Mouse (Mus musculus) adrenal gland, adult 2 months (tissue): ENCODE measurements around the gene Nr1h4. TPM values are rescaled to one million over a fixed set of nuclear protein-coding genes. Genes with fewer than 3 reads are reported as not detected.

Source experiments
- DNase-seq: peaks from one replicate; pipeline ENCODE4 v3.0.0; 2021
- polyA plus RNA-seq: library from polyadenylated mRNA; depleted of rRNA; stranded (reverse); fragments of >200 nt; gene quantifications from 2 replicates; pipeline ENCODE4 v1.2.3, GENCODE M21; 2012
- total RNA-seq, 2 experiments: library from RNA; stranded (reverse); gene quantifications; 2 replicates each; pipeline ENCODE4 v1.2.3; 2021

Gene Nr1h4
- total and polyA plus RNA-seq, 3 experiments: 8.4 to 23.5 (median 20.3) TPM

- DNase-seq: no peak
Measured at GRCm38 (mm10) chr10:89481638-89482037, 51.7 kb downstream of the Nr1h4 start.

GRCm38 (mm10) chr10:89478766-89479165 is 54.6 kb downstream of the Nr1h4 start:
- DNase-seq: no peak

DNA sequence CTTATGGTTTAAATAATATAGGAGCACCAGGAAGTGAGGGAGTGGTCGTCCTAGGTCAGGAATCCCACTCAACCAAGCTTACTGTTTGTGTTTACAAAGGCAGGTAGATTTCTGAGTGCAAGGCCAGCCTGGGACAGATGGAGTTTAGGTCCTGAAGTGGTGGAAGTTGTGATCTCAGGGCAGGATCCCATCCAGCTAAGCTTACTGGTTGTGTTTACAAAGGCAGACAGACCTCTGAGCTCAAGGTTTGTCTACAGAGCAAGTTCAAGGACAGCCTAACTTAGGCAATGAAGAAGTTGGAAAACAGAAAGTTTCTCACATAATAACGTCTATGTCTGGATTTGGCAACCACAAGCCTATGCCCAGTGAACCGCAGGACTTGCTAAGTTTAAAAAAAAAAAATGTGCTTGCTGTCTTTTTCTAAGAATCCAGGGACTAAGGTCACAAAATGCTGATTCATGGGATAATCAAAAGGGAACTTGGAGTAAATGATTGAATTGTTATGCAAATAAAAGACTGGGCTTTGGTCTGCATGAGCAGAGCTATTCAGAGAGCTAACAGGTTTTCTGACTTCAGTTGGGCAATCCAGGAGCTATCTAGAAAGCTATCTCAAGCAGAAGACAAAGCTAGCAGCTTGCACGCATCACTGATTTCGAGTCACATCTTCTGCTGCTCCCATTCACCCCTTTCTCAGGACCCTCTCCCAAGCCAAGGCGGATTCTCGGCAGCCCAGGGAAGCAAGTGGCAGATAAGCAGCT is 62.6 kb downstream of the Nr1h4 start:
- peak; percentile 14 for DNase-seq

GRCm38 (mm10) chr10:89464760-89465405 is 68.5 kb downstream of the Nr1h4 start:
- DNase-seq: peak; percentile 27

DNA sequence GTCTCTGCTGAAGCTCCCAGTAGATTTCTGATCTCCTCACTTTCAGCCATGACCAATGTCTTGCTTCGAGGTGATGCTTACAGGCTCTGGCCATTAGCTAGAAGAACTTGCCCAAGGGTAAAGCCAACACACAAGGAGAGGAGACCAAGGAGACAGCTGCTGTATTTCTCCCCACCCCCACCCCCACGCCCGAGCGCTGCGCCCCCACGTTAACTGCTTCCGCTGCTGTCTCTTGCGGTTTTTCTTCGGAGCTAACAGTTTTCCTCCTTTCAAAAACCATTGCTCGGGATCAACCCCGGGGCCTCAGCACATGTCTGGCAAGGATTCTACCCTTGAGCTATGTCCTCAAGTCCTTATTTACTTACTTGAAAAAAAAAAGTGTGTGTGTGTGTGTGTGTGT is 70.5 kb downstream of the Nr1h4 start:
- DNase-seq: no peak

DNA sequence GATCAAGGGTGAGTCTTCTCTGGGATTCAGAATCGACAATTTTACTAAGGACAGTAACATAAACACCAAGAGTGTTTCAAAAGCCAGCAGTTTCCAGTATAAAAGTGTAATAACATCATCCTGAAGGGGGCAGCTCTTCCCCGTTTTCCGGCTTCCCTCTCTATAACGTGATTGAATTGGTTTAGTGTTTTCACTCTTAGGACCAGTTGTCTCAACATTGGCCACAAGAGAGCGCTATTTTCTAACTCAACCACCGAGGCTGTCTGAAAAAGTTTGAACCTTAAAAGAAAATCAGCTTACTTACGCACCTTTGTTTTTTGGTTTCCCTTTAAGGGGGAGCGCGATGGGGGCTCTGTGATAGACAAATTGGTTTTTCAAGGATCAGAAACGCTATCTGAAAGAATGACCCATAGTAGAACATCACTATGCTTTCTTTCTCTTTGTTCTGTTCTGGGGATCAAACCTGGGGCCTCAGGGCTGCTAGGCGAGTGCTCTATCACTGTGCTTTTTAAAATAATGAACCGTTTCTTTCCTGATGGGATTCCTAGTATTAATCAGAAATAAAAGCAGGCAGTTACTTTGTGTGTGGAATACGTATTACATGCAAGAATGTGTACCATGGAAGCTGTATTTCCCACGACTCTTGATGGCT is 71.4 kb downstream of the Nr1h4 start:
- DNase-seq: peak; percentile 84

DNA sequence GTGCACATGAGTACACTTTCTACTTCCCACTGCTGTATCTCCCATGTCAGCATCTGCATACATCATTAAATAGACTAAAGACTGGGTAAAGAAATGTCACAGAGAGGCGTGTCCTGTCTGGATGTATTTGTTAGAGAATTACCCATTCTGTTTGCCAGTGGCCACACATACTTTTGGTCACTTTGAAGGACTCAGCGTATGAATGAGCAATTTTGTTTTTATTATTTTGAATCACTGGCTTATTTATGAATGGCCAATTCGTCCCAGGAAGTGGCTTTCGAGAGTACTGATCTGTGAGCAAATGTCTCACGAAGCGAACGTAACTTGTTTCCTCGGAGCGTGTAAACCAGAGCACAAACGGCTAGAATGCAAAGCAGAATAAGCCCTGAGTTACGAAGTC is 72.4 kb downstream of the Nr1h4 start:
- no peak for DNase-seq

- peak; percentile 87 for DNase-seq
Measured at GRCm38 (mm10) chr10:89458770-89459169, 74.6 kb downstream of the Nr1h4 start.

DNA sequence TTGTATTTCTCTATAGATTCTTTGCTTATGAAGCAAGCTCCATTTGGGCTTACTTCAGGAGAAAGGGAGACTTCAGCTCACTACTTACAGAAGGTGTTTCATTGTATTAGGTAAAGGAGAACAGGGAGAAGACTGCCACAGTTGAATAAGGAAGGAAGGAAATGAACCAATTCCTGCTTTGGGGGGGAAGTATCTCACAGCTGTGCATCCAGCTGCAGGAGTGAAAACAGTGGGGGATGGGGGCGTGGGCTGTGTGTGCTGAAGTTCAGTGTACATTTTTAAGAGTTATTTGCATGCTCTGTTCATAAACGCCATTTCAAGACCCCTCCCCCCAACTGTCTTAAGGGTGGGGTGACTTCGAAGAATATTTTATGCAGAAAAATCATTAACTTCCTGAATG is 79.6 kb downstream of the Nr1h4 start:
- no peak for DNase-seq

DNA sequence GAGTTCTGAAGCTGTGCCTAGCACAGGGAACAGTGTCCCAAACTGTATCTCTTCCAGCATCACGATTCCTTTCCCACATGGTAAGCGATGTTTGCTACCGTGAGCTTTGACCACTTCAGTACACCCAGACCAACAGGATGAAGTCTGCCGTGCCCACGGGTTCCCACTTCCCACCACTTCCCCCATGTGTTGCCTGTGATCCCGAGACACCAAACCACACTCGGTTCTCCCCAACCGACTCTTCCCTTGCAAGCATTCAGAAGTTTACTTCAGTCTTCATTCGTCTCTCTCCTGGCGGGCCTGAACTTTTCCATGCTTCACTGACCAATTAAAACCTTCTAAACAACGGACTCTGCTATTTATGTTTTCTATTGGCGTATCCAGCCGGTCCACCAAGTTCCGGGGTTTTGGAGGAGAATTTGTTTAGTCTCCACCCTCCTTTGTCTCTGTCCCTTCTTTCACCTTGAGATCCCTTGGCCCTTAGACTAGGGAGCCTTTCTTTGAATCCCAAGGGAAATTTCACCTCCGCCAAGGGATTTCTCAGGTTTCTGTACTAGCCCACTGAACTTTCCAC is 80.2 kb downstream of the Nr1h4 start:
- no peak for DNase-seq

GRCm38 (mm10) chr10:89450411-89450810 is 83.0 kb downstream of the Nr1h4 start:
- peak; percentile 50 for DNase-seq

DNA sequence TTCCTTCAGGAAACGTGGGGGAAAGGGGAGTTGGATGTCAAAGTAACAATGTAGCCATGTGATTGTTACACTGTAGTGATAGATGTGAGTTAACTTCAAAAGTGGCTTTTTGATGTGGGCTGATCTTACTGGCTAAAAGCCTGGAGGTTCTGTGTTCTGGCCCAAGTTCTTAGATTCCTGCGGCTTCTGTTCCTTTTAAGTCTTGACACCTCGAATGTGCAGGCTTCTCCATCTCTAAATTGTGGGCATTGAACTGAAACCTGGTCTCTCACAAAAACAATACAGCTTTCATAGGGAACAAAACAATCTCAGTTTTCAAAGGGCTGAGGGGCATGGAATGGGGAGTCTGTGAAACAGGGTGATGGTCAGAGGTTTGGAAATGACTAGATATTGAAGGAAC is 89.0 kb downstream of the Nr1h4 start:
- no peak for DNase-seq

DNA sequence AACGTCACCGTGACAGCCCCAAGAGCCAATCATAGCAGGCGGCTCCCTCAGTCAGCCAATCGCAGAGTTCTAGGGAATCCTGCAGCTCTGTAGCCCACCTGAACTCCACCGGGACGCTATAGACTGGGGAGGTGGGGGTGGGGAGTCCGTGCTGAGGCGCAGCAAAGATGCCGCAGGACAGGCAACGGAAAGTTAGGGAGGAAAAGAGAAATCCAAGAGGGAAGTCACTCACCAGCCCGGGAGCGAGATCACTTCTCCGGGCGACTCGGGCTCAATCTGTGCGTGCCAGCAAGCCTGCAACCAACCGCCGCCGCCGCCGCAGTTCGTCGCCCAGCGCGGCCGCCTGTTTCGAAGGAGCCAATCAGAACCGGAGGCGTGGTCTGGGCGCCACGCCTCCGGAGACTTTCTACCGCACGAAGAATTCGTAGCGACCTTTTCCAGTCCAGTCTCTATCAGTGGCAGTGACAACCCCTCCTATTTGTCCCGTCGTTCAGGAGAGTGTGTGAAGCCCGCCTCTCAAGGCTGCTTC is 89.7 kb downstream of the Nr1h4 start, which contains the start of gene Gas2l3:
Gene Gas2l3 (minus strand): TSS at position 345 of the 529 bp plus-strand sequence.
- peak; percentile 92 for DNase-seq

- DNase-seq: no peak
Measured at GRCm38 (mm10) chr10:89443115-89443622, 90.2 kb downstream of the Nr1h4 start.

GRCm38 (mm10) chr10:89442640-89443039 is 90.7 kb downstream of the Nr1h4 start:
- peak; percentile 22 for DNase-seq

DNA sequence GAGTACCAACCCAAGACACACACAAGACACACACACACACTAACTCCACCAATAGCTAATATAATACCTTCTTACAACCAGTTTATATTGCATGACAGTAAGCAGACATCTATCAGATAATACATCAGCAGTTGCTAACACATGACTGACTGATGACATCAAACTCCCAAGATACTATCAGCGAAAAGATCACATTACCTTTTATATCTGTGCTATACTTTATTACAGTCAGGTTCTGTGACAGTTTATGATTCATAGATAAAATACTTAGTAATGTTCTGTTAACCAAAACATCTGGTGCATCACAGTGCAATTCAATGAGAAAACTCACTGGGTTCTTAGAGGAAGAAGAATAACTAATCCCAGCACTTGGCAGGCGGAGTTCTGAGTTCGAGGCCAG is 91.4 kb downstream of the Nr1h4 start:
- no peak for DNase-seq

- peak; percentile 58 for DNase-seq
Measured at GRCm38 (mm10) chr10:89439380-89439779, 94.0 kb downstream of the Nr1h4 start.

DNA sequence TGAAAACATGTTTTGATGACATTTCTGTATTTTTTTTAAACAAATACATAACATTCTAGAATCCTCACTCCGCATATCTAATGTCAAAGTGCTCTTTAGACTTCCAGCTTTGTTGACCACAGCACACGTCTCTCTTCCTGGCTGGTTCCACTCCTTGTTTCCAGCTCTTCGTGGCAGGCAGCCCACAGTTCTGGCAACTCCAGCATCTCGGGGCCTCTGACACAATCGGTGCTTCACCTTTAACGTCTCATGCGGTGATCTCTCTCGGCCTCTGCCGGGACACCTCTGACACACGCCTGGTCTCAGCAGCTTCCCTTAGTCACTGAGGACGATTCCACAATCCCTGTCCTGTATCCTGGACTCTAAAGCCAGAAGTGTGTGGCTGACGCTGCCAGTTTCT is 95.4 kb downstream of the Nr1h4 start:
- peak; percentile 18 for DNase-seq

DNA sequence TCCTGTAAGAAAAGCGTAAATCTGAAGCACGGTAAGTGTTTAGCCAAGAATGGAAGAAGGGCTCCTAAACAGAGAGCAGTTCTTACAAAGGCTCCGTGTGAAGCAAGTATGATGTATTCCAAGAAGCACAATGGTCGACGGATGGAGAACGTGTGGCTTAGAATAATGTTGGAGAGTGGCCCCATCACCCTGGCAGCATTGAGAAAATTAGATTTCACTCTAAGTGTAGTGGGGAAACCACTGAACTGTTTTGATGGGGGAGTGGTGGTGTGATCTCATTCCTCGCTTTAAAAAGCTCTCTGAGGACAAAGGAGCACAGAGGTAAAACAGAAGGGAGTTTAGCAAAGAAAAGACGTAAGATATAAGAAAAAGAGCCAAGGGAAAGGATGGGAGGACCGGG is 95.9 kb downstream of the Nr1h4 start:
- DNase-seq: no peak

- DNase-seq: no peak
Measured at GRCm38 (mm10) chr10:89435920-89436319, 97.5 kb downstream of the Nr1h4 start.

- DNase-seq: no peak
Measured at GRCm38 (mm10) chr10:89435413-89435812, 98.0 kb downstream of the Nr1h4 start.

DNA sequence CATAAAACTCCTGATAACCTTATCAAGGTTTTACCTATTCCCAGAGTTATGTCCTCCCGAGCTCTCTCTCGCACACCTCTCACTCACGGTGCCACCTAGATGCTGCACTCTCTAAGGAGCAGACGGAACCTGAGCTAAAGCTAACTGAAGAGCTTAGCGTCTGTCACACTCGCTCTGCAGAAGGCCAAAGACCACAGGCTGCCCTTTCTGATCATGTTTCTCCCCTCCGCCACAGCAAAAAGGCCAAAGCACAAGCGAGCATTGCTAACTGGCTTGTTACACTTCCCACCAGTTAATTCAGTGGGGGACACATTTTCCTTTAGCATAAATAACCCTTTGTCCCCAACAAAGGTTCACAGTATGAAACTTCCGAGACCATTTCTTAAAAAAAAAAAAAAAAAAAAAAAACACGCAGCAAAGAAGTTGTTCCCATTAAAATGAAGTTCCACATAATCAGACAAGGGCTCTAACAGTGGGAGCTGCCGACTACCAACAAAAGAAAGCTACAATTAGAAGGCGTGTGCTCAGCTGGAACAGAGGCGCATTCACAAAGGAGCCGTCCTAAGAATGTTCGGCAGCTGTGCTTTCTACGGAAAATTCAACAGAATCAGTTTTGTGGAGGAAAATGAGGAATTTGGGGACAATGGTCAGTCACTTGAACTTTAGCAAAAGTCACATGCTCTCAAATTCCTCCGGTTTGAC is 98.7 kb downstream of the Nr1h4 start:
- DNase-seq: no peak
